Mouse (Mus musculus) kidney, adult 2 months (tissue): Measurements from ENCODE around the gene Gja3.

Experiments
- CTCF ChIP-seq: fragments of 200-500 bp; conservative IDR thresholded peaks from 2 replicates; pipeline ENCODE4 v1.5.1; 2011; ENCODE audit warnings: low read depth, mild to moderate bottlenecking, control low read depth, low read length, moderate library complexity, mixed read lengths; ENCODE audit not compliant: insufficient read depth, insufficient read length
- POLR2A ChIP-seq: fragments of 200-500 bp; IDR thresholded peaks from one replicate; pipeline ENCODE4 v1.6.1; 2011; ENCODE audit warnings: low read depth, low read length, control low read depth

- TF ChIP-seq CTCF (no peak), POLR2A (no peak)
Observed at GRCm38 (mm10) chr14:57034926-57035498, 22.9 kb downstream of the Gja3 start.
